Mouse (Mus musculus) sigmoid colon, adult 10 weeks (tissue): Measurements from ENCODE around the gene Ino80e. TPM values are rescaled to one million over a fixed set of nuclear protein-coding genes. Genes with fewer than 3 reads are reported as not detected.

ENCODE experiments used
- polyA plus RNA-seq: library from polyadenylated mRNA; stranded (reverse); fragments of 350-450 nt; fragmentation: Illumina TruSeq; extraction: RNeasy Lipid Tissue Mini Kit (QIAGEN cat#74804); gene quantifications from one replicate; pipeline ENCODE4 v1.2.3, GENCODE M21; 2014; ENCODE audit warnings: low read depth, low replicate concordance

Ino80e gene
- polyA plus RNA-seq = 17.4 TPM

GRCm38 (mm10) chr7:126862147-126862784 lies at the start of gene Ino80e:
Gene Ino80e (minus strand): TSS chr7:126862377.

GRCm38 (mm10) chr7:126884286-126885164 lies 22.3 kb upstream of the Ino80e start, which contains the start of gene Taok2:
Gene Taok2 (minus strand): TSS chr7:126884703.

GRCm38 (mm10) chr7:126861429-126862130 lies 597 bp downstream of the Ino80e start, which contains the start of gene Hirip3:
Gene Hirip3 (plus strand): TSS chr7:126861972.

GRCm38 (mm10) chr7:126847116-126847420 lies 15.1 kb downstream of the Ino80e start, which contains the start of gene Doc2a:
Gene Doc2a (plus strand): TSS chr7:126847416.

GRCm38 (mm10) chr7:126831539-126831938 lies 30.6 kb downstream of the Ino80e start, which contains the start of gene 4930451I11Rik:
Gene 4930451I11Rik (minus strand): TSS chr7:126831639.

Other genes with a start within 250 kb of the Ino80e start
- 62.1 TPM for gene Nupr1, start 231.5 kb downstream of the Ino80e start, polyA plus RNA-seq
- 3.5 TPM for gene Sgf29, start 213.1 kb downstream of the Ino80e start, polyA plus RNA-seq
- gene Sult1a1, start 185.9 kb downstream of the Ino80e start, polyA plus RNA-seq = 841 TPM
- 0.41 TPM for gene Bola2, start 167.0 kb downstream of the Ino80e start, polyA plus RNA-seq
- 3.5 TPM for gene Slx1b, start 166.6 kb downstream of the Ino80e start, polyA plus RNA-seq
- 4.6 TPM for gene Coro1a, start 154.6 kb downstream of the Ino80e start, polyA plus RNA-seq
- gene Mapk3, start 102.8 kb downstream of the Ino80e start, polyA plus RNA-seq = 43.9 TPM
- gene Gdpd3, start 96.0 kb downstream of the Ino80e start, polyA plus RNA-seq = 3.2 TPM
- 17.7 TPM for gene Ypel3, start 85.4 kb downstream of the Ino80e start, polyA plus RNA-seq
- gene Tbx6, start 80.9 kb downstream of the Ino80e start, polyA plus RNA-seq = not detected
- 47.0 TPM for gene Ppp4c, start 69.9 kb downstream of the Ino80e start, polyA plus RNA-seq
- gene Fam57b, start 64.7 kb downstream of the Ino80e start, polyA plus RNA-seq = not detected
- gene 4930451I11Rik, start 30.7 kb downstream of the Ino80e start, polyA plus RNA-seq = not detected
- not detected for gene Doc2a, start 15.0 kb downstream of the Ino80e start, polyA plus RNA-seq
- 11.7 TPM for gene Hirip3, start 405 bp downstream of the Ino80e start, polyA plus RNA-seq
- gene Taok2, start 22.3 kb upstream of the Ino80e start, polyA plus RNA-seq = 10.1 TPM
- 12.7 TPM for gene Tmem219, start 60.5 kb upstream of the Ino80e start, polyA plus RNA-seq
- 6.1 TPM for gene Kctd13, start 66.5 kb upstream of the Ino80e start, polyA plus RNA-seq
- not detected for gene Asphd1, start 87.2 kb upstream of the Ino80e start, polyA plus RNA-seq
- gene Sez6l2, start 88.2 kb upstream of the Ino80e start, polyA plus RNA-seq = 2.1 TPM
- gene Cdipt, start 113.5 kb upstream of the Ino80e start, polyA plus RNA-seq = 14.6 TPM
- 1.6 TPM for gene Cdiptos, start 113.7 kb upstream of the Ino80e start, polyA plus RNA-seq
- gene Mvp, start 152.2 kb upstream of the Ino80e start, polyA plus RNA-seq = 2.1 TPM
- not detected for gene Pagr1b, start 154.1 kb upstream of the Ino80e start, polyA plus RNA-seq
- not detected for gene Pagr1a, start 155.0 kb upstream of the Ino80e start, polyA plus RNA-seq
- gene Gm42742, start 158.7 kb upstream of the Ino80e start, polyA plus RNA-seq = 0.69 TPM
- gene Prrt2, start 158.8 kb upstream of the Ino80e start, polyA plus RNA-seq = 1.0 TPM
- 19.3 TPM for gene Maz, start 164.7 kb upstream of the Ino80e start, polyA plus RNA-seq
- gene Kif22, start 180.1 kb upstream of the Ino80e start, polyA plus RNA-seq = 2.2 TPM
- 1,501 TPM for gene Zg16, start 225.0 kb upstream of the Ino80e start, polyA plus RNA-seq
- 2.7 TPM for gene AI467606, start 229.0 kb upstream of the Ino80e start, polyA plus RNA-seq